Mouse (Mus musculus) kidney, adult 8-10 months (tissue): Measurements from ENCODE around the gene Rpl34.

ENCODE experiments used
- DNase-seq, 2 experiments: peaks; one replicate each; pipeline ENCODE4 v3.0.0; 2022

Rpl34 gene

GRCm38 (mm10) chr3:130712891-130713290, 17.3 kb downstream of the Rpl34 start:
- no peak for DNase-seq

- DNase-seq, result no peak
Observed at GRCm38 (mm10) chr3:130710103-130710502, 20.1 kb downstream of the Rpl34 start.

- DNase-seq, result peak; percentile 97 to 98
Observed at GRCm38 (mm10) chr3:130708967-130709924, 21.0 kb downstream of the Rpl34 start, which contains the start of gene Ostc. Ostc (minus strand) TSS chr3:130709444.

- DNase-seq, result no peak
Observed at GRCm38 (mm10) chr3:130708529-130708928, 21.7 kb downstream of the Rpl34 start.

- DNase-seq, result no peak
Observed at GRCm38 (mm10) chr3:130702289-130702688, 27.9 kb downstream of the Rpl34 start.

- no peak for DNase-seq
Observed at GRCm38 (mm10) chr3:130697622-130698021, 32.6 kb downstream of the Rpl34 start.

- DNase-seq, result no peak
Observed at GRCm38 (mm10) chr3:130694705-130695104, 35.5 kb downstream of the Rpl34 start.

GRCm38 (mm10) chr3:130694041-130694593, 36.1 kb downstream of the Rpl34 start:
- no peak for DNase-seq

- DNase-seq, result peak in 1 of 2 experiments; percentile 45
Observed at GRCm38 (mm10) chr3:130691596-130692170, 38.5 kb downstream of the Rpl34 start.

- peak; percentile 30 to 31 for DNase-seq
Observed at GRCm38 (mm10) chr3:130690834-130691595, 39.2 kb downstream of the Rpl34 start.

GRCm38 (mm10) chr3:130689630-130690029, 40.6 kb downstream of the Rpl34 start:
- peak; percentile 72 to 89 for DNase-seq

- DNase-seq, result no peak
Observed at GRCm38 (mm10) chr3:130687051-130687450, 43.1 kb downstream of the Rpl34 start.

GRCm38 (mm10) chr3:130685014-130685366, 45.2 kb downstream of the Rpl34 start:
- peak in 1 of 2 experiments; percentile 25 for DNase-seq

GRCm38 (mm10) chr3:130684276-130685013, 45.8 kb downstream of the Rpl34 start:
- peak; percentile 55 to 63 for DNase-seq

- DNase-seq, result peak in 1 of 2 experiments; percentile 41
Observed at GRCm38 (mm10) chr3:130683836-130684235, 46.4 kb downstream of the Rpl34 start.

GRCm38 (mm10) chr3:130682183-130682582, 48.0 kb downstream of the Rpl34 start:
- no peak for DNase-seq

GRCm38 (mm10) chr3:130681226-130681625, 49.0 kb downstream of the Rpl34 start:
- DNase-seq, result no peak

GRCm38 (mm10) chr3:130677671-130678460, 52.3 kb downstream of the Rpl34 start:
- no peak for DNase-seq
